Mouse (Mus musculus) kidney, embryonic 16.5 days (tissue): ENCODE measurements at regions not wholly inside any gene's neighbourhood (a gene's known extent, or its start where the extent isn't known, plus 50 kb on each side); places are given as distances from the start of the nearest gene placed in this dataset.

Source experiments
- ATAC-seq: fragments of 200-750 bp; cut with Nextera tagmentation; 2 replicates; pipeline ENCODE4 v1.8.0; 2017; ENCODE audit warnings: moderate TSS enrichment; ENCODE audit not compliant: low FRiP score, low TSS enrichment
- H3K27ac ChIP-seq: fragments of 300-500 bp; sonication (generic); 2 replicates; pipeline ENCODE4 v1.5.1; 2014; ENCODE audit warnings: low read length
- H3K27me3 ChIP-seq: fragments of 300-500 bp; sonication (generic); 2 replicates; pipeline ENCODE4 v1.6.1; 2014; ENCODE audit warnings: low read length, control low read depth, mixed read lengths; ENCODE audit not compliant: insufficient read depth
- H3K36me3 ChIP-seq: fragments of 300-500 bp; sonication (generic); 2 replicates; pipeline ENCODE4 v1.6.1; 2014; ENCODE audit warnings: low read length, control low read depth, mixed read lengths; ENCODE audit not compliant: insufficient read depth
- H3K4me1 ChIP-seq: fragments of 300-500 bp; sonication (generic); 2 replicates; pipeline ENCODE4 v1.6.1; 2014; ENCODE audit warnings: low read length, control low read depth, mixed read lengths; ENCODE audit not compliant: insufficient read depth
- H3K4me2 ChIP-seq: fragments of 300-500 bp; sonication (generic); replicated peaks from 2 replicates; pipeline ENCODE4 v1.6.1; 2014; ENCODE audit warnings: low read depth, low read length
- H3K4me3 ChIP-seq: fragments of 300-500 bp; sonication (generic); 2 replicates; pipeline ENCODE4 v1.5.1; 2014; ENCODE audit warnings: mild to moderate bottlenecking, low read length
- H3K9ac ChIP-seq: fragments of 300-500 bp; sonication (generic); replicated peaks from 2 replicates; pipeline ENCODE4 v1.6.1; 2014; ENCODE audit warnings: low read length
- H3K9me3 ChIP-seq: fragments of 300-500 bp; sonication (generic); 2 replicates; pipeline ENCODE4 v1.6.1; 2016; ENCODE audit warnings: low read length, control low read depth
- WGBS: fragments of 180-500 bp; shearing (Covaris S2); extraction: QIAGEN DNeasy Blood & Tissue Kit; methylation state at CpG from one replicate; pipeline ENCODE4 v1.1.7; 2014; 5-methylcytosine and 5-hydroxymethylcytosine counted together

- no peaks in the 10 kb centered on the region for H3K36me3 ChIP-seq
- no peak overlapping the region for H3K4me2 ChIP-seq
- no peaks in the 10 kb centered on the region for H3K27me3 ChIP-seq
- no peak for ATAC-seq
- WGBS, result 45% methylated on average over 5 of the region's 5 CpGs
- H3K27ac ChIP-seq, result no peak overlapping the region
- H3K4me1 ChIP-seq, result no peaks in the 10 kb centered on the region
- H3K9ac ChIP-seq, result no peak overlapping the region
- H3K4me3 ChIP-seq, result no peak overlapping the region
- H3K9me3 ChIP-seq, result no peaks in the 10 kb centered on the region
These were observed 264.4 kb downstream of the D3Ertd751e start for GRCm38 (mm10) chr3:42006672-42007265.

- WGBS, result 83% methylated on average over 5 of the region's 5 CpGs
These were observed 280.8 kb downstream of the D3Ertd751e start for GRCm38 (mm10) chr3:42023187-42023586.

GRCm38 (mm10) chr3:42039632-42040031, 297.2 kb downstream of the D3Ertd751e start:
- H3K4me1 ChIP-seq, result no peaks in the 10 kb centered on the region
- ATAC-seq, result no peak
- H3K9me3 ChIP-seq, result no peaks in the 10 kb centered on the region
- 43% methylated on average over 4 of the region's 4 CpGs for WGBS
- H3K27me3 ChIP-seq, result no peaks in the 10 kb centered on the region
- H3K27ac ChIP-seq, result no peak overlapping the region
- H3K4me2 ChIP-seq, result no peak overlapping the region
- no peak overlapping the region for H3K4me3 ChIP-seq
- H3K36me3 ChIP-seq, result no peaks in the 10 kb centered on the region
- H3K9ac ChIP-seq, result no peak overlapping the region

More at GRCm38 (mm10) chr3:42023187-42023586, 280.8 kb downstream of the D3Ertd751e start:
- no peak for ATAC-seq
- Histone ChIP-seq H3K4me3 (no peak overlapping the region), H3K27ac (no peak overlapping the region), H3K4me2 (no peak overlapping the region), H3K9ac (no peak overlapping the region), H3K9me3 (no peaks in the 10 kb centered on the region), H3K4me1 (no peaks in the 10 kb centered on the region), H3K36me3 (no peaks in the 10 kb centered on the region), H3K27me3 (no peaks in the 10 kb centered on the region)

GRCm38 (mm10) chr3:42040270-42040812, 297.9 kb downstream of the D3Ertd751e start:
- Histone ChIP-seq H3K27ac (no peak overlapping the region), H3K9ac (no peak overlapping the region), H3K9me3 (no peaks in the 10 kb centered on the region), H3K36me3 (no peaks in the 10 kb centered on the region), H3K4me2 (no peak overlapping the region), H3K27me3 (no peaks in the 10 kb centered on the region), H3K4me3 (no peak overlapping the region), H3K4me1 (no peaks in the 10 kb centered on the region)
- WGBS, result 77% methylated on average over 2 of the region's 2 CpGs
- ATAC-seq, result no peak

GRCm38 (mm10) chr3:42040959-42041358, 298.5 kb downstream of the D3Ertd751e start:
- 95% methylated on average over 2 of the region's 2 CpGs for WGBS
- Histone ChIP-seq H3K27ac (no peak overlapping the region), H3K4me1 (no peaks in the 10 kb centered on the region), H3K9me3 (no peaks in the 10 kb centered on the region), H3K9ac (no peak overlapping the region), H3K4me3 (no peak overlapping the region), H3K4me2 (no peak overlapping the region), H3K36me3 (no peaks in the 10 kb centered on the region), H3K27me3 (no peaks in the 10 kb centered on the region)
- no peak for ATAC-seq

- 0 out of 2 replicates have a peak, but pooled peaks have one; percentile 70 for ATAC-seq
- Histone ChIP-seq H3K27me3 (no peaks in the 10 kb centered on the region), H3K4me2 (peak overlapping the region; percentile 30), H3K27ac (no peak overlapping the region), H3K4me1 (no peaks in the 10 kb centered on the region), H3K4me3 (no peak overlapping the region), H3K36me3 (no peaks in the 10 kb centered on the region), H3K9ac (no peak overlapping the region), H3K9me3 (no peaks in the 10 kb centered on the region)
- WGBS, result 42% methylated on average over 10 of the region's 10 CpGs
These were observed 315.0 kb downstream of the D3Ertd751e start for GRCm38 (mm10) chr3:42057286-42057868.

- Histone ChIP-seq H3K36me3 (no peaks in the 10 kb centered on the region), H3K9me3 (no peaks in the 10 kb centered on the region), H3K4me2 (no peak overlapping the region), H3K4me3 (no peak overlapping the region), H3K4me1 (no peaks in the 10 kb centered on the region), H3K9ac (no peak overlapping the region), H3K27me3 (no peaks in the 10 kb centered on the region), H3K27ac (no peak overlapping the region)
- WGBS, result 64% methylated on average over 7 of the region's 7 CpGs
- ATAC-seq, result no peak
These were observed 322.9 kb downstream of the D3Ertd751e start for GRCm38 (mm10) chr3:42065093-42065935.

GRCm38 (mm10) chr3:42065962-42066361, 323.6 kb downstream of the D3Ertd751e start:
- H3K27me3 ChIP-seq, result no peaks in the 10 kb centered on the region
- no peak for ATAC-seq
- H3K4me3 ChIP-seq, result no peak overlapping the region
- H3K4me2 ChIP-seq, result no peak overlapping the region
- no peaks in the 10 kb centered on the region for H3K4me1 ChIP-seq
- H3K9me3 ChIP-seq, result no peaks in the 10 kb centered on the region
- WGBS, result 41% methylated on average over 3 of the region's 3 CpGs
- H3K36me3 ChIP-seq, result no peaks in the 10 kb centered on the region
- H3K27ac ChIP-seq, result no peak overlapping the region
- H3K9ac ChIP-seq, result no peak overlapping the region

GRCm38 (mm10) chr3:42067036-42067435, 324.6 kb downstream of the D3Ertd751e start:
- 90% methylated on average over 5 of the region's 5 CpGs for WGBS
- no peaks in the 10 kb centered on the region for H3K4me1 ChIP-seq
- no peak overlapping the region for H3K9ac ChIP-seq
- H3K27ac ChIP-seq, result no peak overlapping the region
- H3K4me2 ChIP-seq, result no peak overlapping the region
- no peak for ATAC-seq
- H3K27me3 ChIP-seq, result no peaks in the 10 kb centered on the region
- no peak overlapping the region for H3K4me3 ChIP-seq
- no peaks in the 10 kb centered on the region for H3K36me3 ChIP-seq
- no peaks in the 10 kb centered on the region for H3K9me3 ChIP-seq
